Mouse (Mus musculus) myocyte (in vitro differentiated cells): ENCODE measurements around the gene Chrnb1.

Source experiments
- CEBPB ChIP-seq: IDR thresholded peaks from 2 replicates; pipeline ENCODE4 v1.6.1; 2011; ENCODE audit warnings: mild to moderate bottlenecking, moderate library complexity; ENCODE audit not compliant: poor library complexity, insufficient read depth, severe bottlenecking
- E2F4 ChIP-seq: IDR thresholded peaks from one replicate; pipeline ENCODE4 v1.6.1; 2011; ENCODE audit warnings: mild to moderate bottlenecking, control low read depth, moderate library complexity; ENCODE audit not compliant: insufficient read depth
- MYOG ChIP-seq, 3 experiments: IDR thresholded peaks; one replicate each; pipeline ENCODE4 v1.6.1; 2011; ENCODE audit warnings: control low read depth in 2 of 3, low read depth in 2 of 3, mild to moderate bottlenecking in 2 of 3; ENCODE audit not compliant: insufficient read length in 2 of 3, control insufficient read depth in 1 of 3, insufficient read depth in 1 of 3
- POLR2A ChIP-seq: IDR thresholded peaks from one replicate; pipeline ENCODE4 v1.6.1; 2011; ENCODE audit warnings: low read depth, mild to moderate bottlenecking, control low read depth, moderate library complexity; ENCODE audit not compliant: insufficient read length
- POLR2AphosphoS2 ChIP-seq: IDR thresholded peaks from one replicate; pipeline ENCODE4 v1.6.1; 2011; ENCODE audit warnings: low read depth, control low read depth; ENCODE audit not compliant: insufficient read length
- TCF12 ChIP-seq: IDR thresholded peaks from one replicate; pipeline ENCODE4 v1.6.1; 2011; ENCODE audit warnings: mild to moderate bottlenecking, control low read depth; ENCODE audit not compliant: poor library complexity, insufficient read depth, severe bottlenecking

GRCm38 (mm10) chr11:69810280-69810679, 14.5 kb upstream of the Chrnb1 start:
- no peak for TF ChIP-seq POLR2A
- TF ChIP-seq POLR2AphosphoS2, result no peak
- no peak for TF ChIP-seq CEBPB
- TF ChIP-seq MYOG (IDR thresholded peaks at IDR 0.05; ENCODE audit: control insufficient read depth in 1 of 3, insufficient read depth in 1 of 3, insufficient read length in 2 of 3, low read depth in 2 of 3), result no peak
- TF ChIP-seq TCF12, result no peak
- TF ChIP-seq E2F4, result no peak
